Mouse (Mus musculus): ENCODE results near the gene Gpsm2. TPM values are rescaled to one million over a fixed set of nuclear protein-coding genes. Genes with fewer than 3 reads are reported as not detected.

Gpsm2 gene
- polyA plus RNA-seq, 1 experiment from 2014 or later: 27.5 TPM

DNA sequence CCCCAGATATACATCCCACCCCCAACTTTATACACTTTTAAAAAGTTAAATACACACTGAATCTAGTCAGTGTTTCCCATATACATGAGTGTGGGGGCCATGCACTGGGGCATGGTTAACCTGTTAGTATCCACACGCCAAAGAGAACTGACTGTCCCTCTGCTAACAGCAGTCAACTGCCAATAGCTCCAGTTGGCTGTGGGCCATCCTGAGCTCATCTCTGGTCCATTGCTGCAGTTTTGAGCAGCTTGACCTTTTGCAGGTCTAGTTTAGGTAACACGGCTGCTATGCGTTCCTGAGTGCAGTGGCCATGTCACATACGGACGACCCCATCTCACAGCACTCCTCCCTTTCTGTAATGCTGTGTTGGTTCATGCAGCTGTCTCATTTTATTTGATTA is 87.3 kb downstream of the Gpsm2 start:
- no peak overlapping the region for H3K27ac ChIP-seq (replicated peaks in 1 of 2; ENCODE audit: control insufficient read depth in 1 of 2, insufficient read depth in 1 of 2, low read depth in 2 of 2, low read length in 2 of 2)
- no peaks in the 10 kb centered on the region for H3K9me3 ChIP-seq (ENCODE audit: control insufficient read depth, low read length)
- H3K4me2 ChIP-seq (ENCODE audit: low read length): no peak overlapping the region
- H3K4me3 ChIP-seq (ENCODE audit: control insufficient read depth in 1 of 2, insufficient read depth in 1 of 2, low read depth in 1 of 2, low read length in 2 of 2): no peak overlapping the region
- WGBS: 90% methylated on average over 5 of the region's 5 CpGs
- H3K36me3 ChIP-seq (ENCODE audit: control insufficient read depth, insufficient read depth, low read length): no peaks in the 10 kb centered on the region
- H3K27me3 ChIP-seq (ENCODE audit: control insufficient read depth, insufficient read depth, low read length): no peaks in the 10 kb centered on the region
- H3K9ac ChIP-seq (ENCODE audit: low read length): no peak overlapping the region
- no peak for ATAC-seq (ENCODE audit: insufficient number of reproducible peaks, insufficient read depth, low FRiP score, low read depth)
- no peaks in the 10 kb centered on the region for H3K4me1 ChIP-seq (ENCODE audit: control insufficient read depth in 2 of 2, insufficient read depth in 2 of 2, low read length in 2 of 2)

Other genes with a start within 250 kb of the Gpsm2 start
- not detected in 2 replicates for gene 1700013F07Rik, start 188.2 kb downstream of the Gpsm2 start, polyA plus RNA-seq (2014; fragmentation: Nextera tagmentation; extraction: Ambion mirVana)
- gene 5330417C22Rik, start 185.8 kb downstream of the Gpsm2 start, polyA plus RNA-seq (2014; fragmentation: Nextera tagmentation; extraction: Ambion mirVana): 0.73 and 0.80 TPM in 2 replicates
- gene Tmem167b, start 159.8 kb downstream of the Gpsm2 start, polyA plus RNA-seq (2014; fragmentation: Nextera tagmentation; extraction: Ambion mirVana): 32.1 and 35.6 TPM in 2 replicates
- 23.3 and 24.8 TPM in 2 replicates for gene Taf13, start 150.6 kb downstream of the Gpsm2 start, polyA plus RNA-seq (2014; fragmentation: Nextera tagmentation; extraction: Ambion mirVana)
- gene Wdr47, start 131.0 kb downstream of the Gpsm2 start, polyA plus RNA-seq (2014; fragmentation: Nextera tagmentation; extraction: Ambion mirVana): 8.0 and 10.0 TPM in 2 replicates
- 45.9 and 48.3 TPM in 2 replicates for gene Clcc1, start 68.4 kb downstream of the Gpsm2 start, polyA plus RNA-seq (2014; fragmentation: Nextera tagmentation; extraction: Ambion mirVana)
- gene Aknad1, start 17.3 kb upstream of the Gpsm2 start, polyA plus RNA-seq (2014; fragmentation: Nextera tagmentation; extraction: Ambion mirVana): not detected in 2 replicates
- gene Stxbp3, start 118.2 kb upstream of the Gpsm2 start, polyA plus RNA-seq (2014; fragmentation: Nextera tagmentation; extraction: Ambion mirVana): 28.4 and 31.6 TPM in 2 replicates
- gene Fndc7, start 167.7 kb upstream of the Gpsm2 start, polyA plus RNA-seq (2014; fragmentation: Nextera tagmentation; extraction: Ambion mirVana): 0.05 and 0.20 TPM in 2 replicates
- gene Prpf38b, start 189.4 kb upstream of the Gpsm2 start, polyA plus RNA-seq (2014; fragmentation: Nextera tagmentation; extraction: Ambion mirVana): 37.5 and 47.5 TPM in 2 replicates
- gene Henmt1, start 217.6 kb upstream of the Gpsm2 start, polyA plus RNA-seq (2014; fragmentation: Nextera tagmentation; extraction: Ambion mirVana): not detected in 2 replicates
- gene Gm9857, start 218.1 kb upstream of the Gpsm2 start, polyA plus RNA-seq (2014; fragmentation: Nextera tagmentation; extraction: Ambion mirVana): not detected in 2 replicates

Measured in heart, embryonic 14.5 days (tissue).